Mouse (Mus musculus) embryonic fibroblast, embryonic 13.5 days (primary cell): ENCODE data around the gene 4930583I09Rik.

Experiments used
- CTCF ChIP-seq: IDR thresholded peaks from 2 replicates; pipeline ENCODE4 v1.5.1; 2011; ENCODE audit warnings: mild to moderate bottlenecking, control low read depth, low read length, moderate library complexity, borderline replicate concordance; ENCODE audit not compliant: insufficient read depth
- POLR2A ChIP-seq: IDR thresholded peaks from 2 replicates; pipeline ENCODE4 v1.6.1; 2011; ENCODE audit warnings: low read depth, mild to moderate bottlenecking, control low read depth, low read length, moderate library complexity

- TF ChIP-seq POLR2A (no peak), CTCF (no peak)
Measured at GRCm38 (mm10) chr17:64833906-64834490, 1.9 kb downstream of the 4930583I09Rik start.
